Mouse (Mus musculus) CH12.LX (cell line): ENCODE data around the gene Kcnk7. TPM values are rescaled to one million over a fixed set of nuclear protein-coding genes. Genes with fewer than 3 reads are reported as not detected.
A peak's percentile ranks its signal among the peaks of the same experiment; 100 is the strongest.

ENCODE experiments used
- DNase-seq: peaks from one replicate; pipeline ENCODE4 v3.0.0-alpha.2; 2013; ENCODE audit errors: extremely low read depth
- H3K27ac ChIP-seq: 2 replicates; pipeline ENCODE4 v1.5.1; 2012; ENCODE audit warnings: low read depth, mild to moderate bottlenecking, control low read depth, moderate library complexity; ENCODE audit not compliant: insufficient read depth
- H3K27me3 ChIP-seq: replicated peaks from 2 replicates; pipeline ENCODE3; 2012; ENCODE audit warnings: inconsistent platforms
- H3K36me3 ChIP-seq, 2 experiments: replicated peaks in 1 of 2; 2 replicates each; pipeline versions ENCODE3 to v1.6.1; 2012; ENCODE audit warnings: inconsistent platforms in 1 of 2, low read length in 1 of 2, mild to moderate bottlenecking in 1 of 2, mixed read lengths in 1 of 2, moderate library complexity in 1 of 2; ENCODE audit not compliant: control insufficient read depth in 1 of 2, insufficient read depth in 1 of 2
- H3K4me1 ChIP-seq, 2 experiments: 2 replicates each; pipeline ENCODE4 v1.6.1; 2012; ENCODE audit warnings: inconsistent platforms in 1 of 2, moderate library complexity in 1 of 2; ENCODE audit not compliant: insufficient read depth in 2 of 2, control insufficient read depth in 1 of 2
- H3K4me2 ChIP-seq: 2 replicates; pipeline ENCODE4 v1.6.1; 2012; ENCODE audit warnings: low read depth, mild to moderate bottlenecking, control low read depth; ENCODE audit not compliant: poor library complexity, insufficient read depth, severe bottlenecking
- H3K4me3 ChIP-seq, 3 experiments: fragments of 150-350 bp in 1 of 3; sonication (generic) in 1 of 3; replicated peaks in 1 of 3; 2 replicates each; pipeline versions ENCODE3 to v1.5.1; 2011 to 2012; ENCODE audit warnings: low read depth in 2 of 3, low read length in 2 of 3, mild to moderate bottlenecking in 2 of 3, moderate library complexity in 2 of 3, control low read depth in 1 of 3, improper control_type of control experiment in 1 of 3, inconsistent platforms in 1 of 3, mixed read lengths in 1 of 3; ENCODE audit not compliant: poor library complexity in 1 of 3
- H3K79me2 ChIP-seq: replicated peaks from 2 replicates; pipeline ENCODE4 v1.6.1; 2012; ENCODE audit warnings: mild to moderate bottlenecking, moderate library complexity; ENCODE audit not compliant: control insufficient read depth, poor library complexity, insufficient read depth, severe bottlenecking; ENCODE audit errors: extremely low read depth
- H3K9ac ChIP-seq: 2 replicates; pipeline ENCODE4 v1.6.1; 2012; ENCODE audit warnings: low read depth, mild to moderate bottlenecking, control low read depth, moderate library complexity; ENCODE audit not compliant: insufficient read depth
- H3K9me3 ChIP-seq: replicated peaks from 2 replicates; pipeline ENCODE3; 2012; ENCODE audit warnings: low read length, inconsistent platforms, mixed read lengths
- BHLHE40 ChIP-seq: IDR thresholded peaks from 2 replicates; pipeline ENCODE4 v1.6.1; 2011; ENCODE audit warnings: mild to moderate bottlenecking, low read depth, low read length, improper control_type of control experiment
- CTCF ChIP-seq, 2 experiments: IDR thresholded peaks in 1 of 2; conservative IDR thresholded peaks in 1 of 2; 2 replicates each; pipeline ENCODE4 v1.5.1; 2011 to 2012; ENCODE audit warnings: low read depth in 2 of 2, low read length in 2 of 2, improper control_type of control experiment in 1 of 2, inconsistent platforms in 1 of 2, mild to moderate bottlenecking in 1 of 2, moderate library complexity in 1 of 2
- E2F4 ChIP-seq: IDR thresholded peaks from 2 replicates; pipeline ENCODE4 v1.6.1; 2011; ENCODE audit warnings: low read depth, low read length, improper control_type of control experiment; ENCODE audit not compliant: insufficient replicate concordance
- ELF1 ChIP-seq: IDR thresholded peaks from 2 replicates; pipeline ENCODE4 v1.6.1; 2014; ENCODE audit warnings: low read depth, mild to moderate bottlenecking, inconsistent platforms, low read length, improper control_type of control experiment
- EP300 ChIP-seq: IDR thresholded peaks from 2 replicates; pipeline ENCODE4 v1.6.1; 2011; ENCODE audit warnings: low read length, improper control_type of control experiment
- HCFC1 ChIP-seq: IDR thresholded peaks from 2 replicates; pipeline ENCODE4 v1.6.1; 2012; ENCODE audit warnings: low read depth, mild to moderate bottlenecking, inconsistent platforms, low read length, improper control_type of control experiment
- KAT2A ChIP-seq: IDR thresholded peaks from 2 replicates; pipeline ENCODE4 v1.6.1; 2012; ENCODE audit warnings: low read length, improper control_type of control experiment, inconsistent platforms; ENCODE audit not compliant: insufficient replicate concordance
- MYC ChIP-seq: IDR thresholded peaks from 2 replicates; pipeline ENCODE4 v1.6.1; 2011; ENCODE audit warnings: low read depth, mild to moderate bottlenecking, improper control_type of control experiment, low read length
- NELFE ChIP-seq: IDR thresholded peaks from 2 replicates; pipeline ENCODE4 v1.6.1; 2011; ENCODE audit warnings: low read depth, low read length, improper control_type of control experiment
- POLR2A ChIP-seq: IDR thresholded peaks from 2 replicates; pipeline ENCODE4 v1.6.1; 2011; ENCODE audit warnings: low read depth, mild to moderate bottlenecking, improper control_type of control experiment, low read length
- POLR2AphosphoS2 ChIP-seq: IDR thresholded peaks from 2 replicates; pipeline ENCODE4 v1.6.1; 2011; ENCODE audit warnings: low read depth, low read length, improper control_type of control experiment
- RAD21 ChIP-seq: IDR thresholded peaks from 2 replicates; pipeline ENCODE4 v1.6.1; 2011; ENCODE audit warnings: low read depth, mild to moderate bottlenecking, low read length, improper control_type of control experiment, moderate library complexity
- SIN3A ChIP-seq: IDR thresholded peaks from 2 replicates; pipeline ENCODE4 v1.6.1; 2012; ENCODE audit warnings: low read length, improper control_type of control experiment, inconsistent platforms
- TBP ChIP-seq: conservative IDR thresholded peaks from 2 replicates; pipeline ENCODE4 v1.6.1; 2011; ENCODE audit warnings: low read depth, low read length, improper control_type of control experiment
- TCF12 ChIP-seq: IDR thresholded peaks from 2 replicates; pipeline ENCODE4 v1.6.1; 2014; ENCODE audit warnings: low read depth, mild to moderate bottlenecking, inconsistent platforms, low read length, improper control_type of control experiment
- ZKSCAN1 ChIP-seq: IDR thresholded peaks from 2 replicates; pipeline ENCODE4 v1.6.1; 2012; ENCODE audit warnings: low read depth, inconsistent platforms, low read length, improper control_type of control experiment, borderline replicate concordance
- ZMIZ1 ChIP-seq: IDR thresholded peaks from 2 replicates; pipeline ENCODE4 v1.6.1; 2012; ENCODE audit warnings: low read depth, mild to moderate bottlenecking, inconsistent platforms, low read length, improper control_type of control experiment
- dilution Hi-C: fragments of 300-500 bp; cut with MboI; formaldehyde crosslinking; loops from 2 replicates; pipeline ENCODE4 v1.14.3; 2020; ENCODE audit warnings: low sequenced_read_pairs; ENCODE audit not compliant: extremely low pct_unique_long_range_greater_than_20kb, extremely low pct_ligation_motif_present
- in situ Hi-C: fragments of 300-500 bp; cut with MboI; formaldehyde crosslinking; loops from 3 replicates; pipeline ENCODE4 v1.14.3; 2019; ENCODE audit warnings: low sequenced_read_pairs, low pct_ligation_motif_present, low pct_unique_long_range_greater_than_20kb, mixed read lengths
- polyA plus RNA-seq: library from polyadenylated mRNA; unstranded; fragments of >175 nt; gene quantifications from 2 replicates; pipeline ENCODE4 v1.2.1, GENCODE M21; 2012; ENCODE audit warnings: low read depth; ENCODE audit not compliant: insufficient read length
- total RNA-seq, 2 experiments: library from RNA; depleted of rRNA; stranded (reverse); fragments of 300-350 nt in 1 of 2; fragments of >200 nt in 1 of 2; gene quantifications; 2 replicates each; pipeline ENCODE4 v1.2.3; 2012 to 2014

Gene Kcnk7
- total and polyA plus RNA-seq, 3 experiments = 0.30 TPM; not detected in 2

- Histone ChIP-seq H3K27ac (peak overlapping the region; percentile 39), H3K4me2 (peak overlapping the region; percentile 81), H3K27me3 (no peaks in the 10 kb centered on the region), H3K36me3 (peaks cover 40 to 61% of the 10 kb centered on the region in 2 experiments), H3K4me3 (peak overlapping the region; percentile 62 to 94 (median 81)), H3K79me2 (peaks cover 6% of the 10 kb centered on the region; the same call in 1 of the 2 replicates), H3K9me3 (no peaks in the 10 kb centered on the region), H3K9ac (peak overlapping the region; percentile 70; the same call in 1 of the 2 replicates), H3K4me1 (peaks cover 14 to 36% of the 10 kb centered on the region in 2 experiments)
- DNase-seq = peak; percentile 73
- TF ChIP-seq SIN3A (peak; percentile 37; the same call in 1 of the 2 replicates), HCFC1 (no peak), ZKSCAN1 (peak; percentile 66), BHLHE40 (peak; percentile 71), EP300 (peak; percentile 62), NELFE (no peak), CTCF (conservative IDR thresholded peaks at IDR 0.05 in 1 of 2, IDR thresholded peaks at IDR 0.05 in 1 of 2; ENCODE audit: low read depth in 2 of 2, low read length in 2 of 2) (no peak), KAT2A (0 out of 2 replicates have a peak, but pooled peaks have one; percentile 14), TCF12 (peak; percentile 39; the same call in 1 of the 2 replicates)
- dilution Hi-C loops (no loop called here), in situ Hi-C loops (no loop called here)
These were observed 41.9 kb upstream of the Kcnk7 start for GRCm38 (mm10) chr19:5662310-5662709.

GRCm38 (mm10) chr19:5662981-5663913 is 40.9 kb upstream of the Kcnk7 start, which contains the start of gene Sipa1:
Sipa1 (minus strand) TSS chr19:5663707.
- in situ Hi-C loops (no loop called here), dilution Hi-C loops (no loop called here)
- TF ChIP-seq TBP (no peak), ZMIZ1 (peak; percentile 73; the same call in 1 of the 2 replicates), POLR2A (peak; percentile 85), MYC (no peak), ELF1 (peak; percentile 55), POLR2AphosphoS2 (peak; percentile 86), NELFE (0 out of 2 replicates have a peak, but pooled peaks have one; percentile 61), RAD21 (no peak; the same call in 1 of the 2 replicates), E2F4 (peak; percentile 56; the same call in 1 of the 2 replicates)
- peak within 1 kb of the TSS; percentile 70 for H3K9ac ChIP-seq
- peak; percentile 89 for DNase-seq
- peaks cover 6% of the 10 kb centered on the region; the same call in 1 of the 2 replicates for H3K79me2 ChIP-seq
- no peaks in the 10 kb centered on the region for H3K27me3 ChIP-seq
- no peaks in the 10 kb centered on the region for H3K9me3 ChIP-seq
- H3K4me2 ChIP-seq = peak within 1 kb of the TSS; percentile 81
- H3K27ac ChIP-seq = peak within 1 kb of the TSS; percentile 39
- H3K4me1 ChIP-seq = peaks cover 14 to 36% of the 10 kb centered on the region in 2 experiments
- peak within 1 kb of the TSS; percentile 62 to 94 (median 81) for H3K4me3 ChIP-seq
- H3K36me3 ChIP-seq = peaks cover 42 to 61% of the 10 kb centered on the region in 2 experiments
